Mouse (Mus musculus): ENCODE results near the gene Endod1.
"Not testable (repeated sequence)": the region's sequence is repeated elsewhere in the genome, so short reads cannot be mapped to it uniquely, and the experiment has no call there.

- not testable (repeated sequence) for TF ChIP-seq EP300, CTCF (IDR thresholded peaks at IDR 0.05; ENCODE audit: low read depth)
Measured at GRCm38 (mm10) chr9:14345866-14346265, 35.4 kb downstream of the Endod1 start.

All from heart, postnatal 0 days (tissue).